Mouse (Mus musculus): ENCODE measurements around the gene Sh3pxd2a.

Sh3pxd2a gene

GRCm38 (mm10) chr19:47455001-47455755, 9.0 kb downstream of the Sh3pxd2a start:
- no peak for DNase-seq

DNA sequence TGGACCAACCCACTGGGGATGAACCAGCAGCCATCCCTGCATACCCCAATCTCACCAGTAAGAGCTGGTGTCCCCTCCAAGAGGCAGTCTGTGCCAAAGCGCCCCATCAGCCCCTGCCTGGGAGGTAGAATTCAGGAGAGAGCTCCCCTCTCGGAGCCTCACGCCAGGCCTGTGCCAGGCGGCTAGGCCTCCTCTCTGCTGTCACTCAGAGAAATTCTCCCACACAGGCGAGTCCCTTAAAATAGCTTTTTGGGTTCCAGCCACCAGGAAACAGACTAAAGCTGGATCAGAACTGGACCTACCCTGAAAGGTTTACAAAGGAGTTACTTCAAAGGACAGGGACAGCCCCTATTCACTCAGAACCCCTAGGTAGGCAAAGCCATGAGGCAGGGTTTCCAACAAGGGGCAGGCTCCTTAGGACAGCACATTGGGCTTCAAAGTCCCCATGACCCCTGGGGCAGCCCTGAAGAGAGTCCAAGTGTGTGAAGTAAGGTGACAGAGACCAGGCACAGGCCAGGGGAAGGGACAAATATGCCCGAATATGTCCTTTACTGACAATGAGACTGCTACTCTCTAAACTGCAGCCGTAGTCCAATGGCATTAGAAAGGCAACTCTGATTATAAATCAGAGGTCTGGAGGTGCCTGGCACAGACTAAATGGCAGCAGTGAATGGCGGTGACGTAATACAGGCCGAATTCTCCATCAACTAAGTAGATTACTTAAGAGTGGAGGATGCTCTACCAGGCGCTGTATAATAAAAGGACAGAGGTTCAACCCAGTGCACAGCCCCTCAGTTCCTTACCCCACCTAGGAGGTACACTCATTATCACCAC, 9.8 kb downstream of the Sh3pxd2a start:
- no peak for DNase-seq

GRCm38 (mm10) chr19:47453352-47453751, 10.8 kb downstream of the Sh3pxd2a start:
- DNase-seq: no peak

GRCm38 (mm10) chr19:47452682-47453081, 11.5 kb downstream of the Sh3pxd2a start:
- DNase-seq: no peak

DNA sequence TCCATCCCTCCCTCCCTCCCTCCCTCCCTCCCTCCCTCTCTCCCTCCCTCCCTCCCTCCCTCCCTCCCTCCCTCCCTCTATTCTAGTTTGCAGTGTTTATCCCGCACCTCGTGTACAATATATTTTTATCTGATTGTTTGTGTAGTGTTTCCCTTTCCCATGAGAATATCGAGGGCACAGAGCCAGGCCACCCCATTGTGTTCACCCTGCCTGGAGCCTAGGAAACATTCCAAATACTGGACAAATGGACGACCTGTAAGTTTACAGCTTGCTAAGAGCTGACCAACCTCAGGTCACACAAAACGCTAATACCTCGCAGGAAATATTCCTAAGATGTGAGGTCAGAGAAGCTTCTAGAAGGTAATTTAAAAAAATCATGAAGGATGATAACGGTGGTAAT, 12.0 kb downstream of the Sh3pxd2a start:
- no peak for DNase-seq

GRCm38 (mm10) chr19:47451476-47452113, 12.6 kb downstream of the Sh3pxd2a start:
- no peak for DNase-seq

DNA sequence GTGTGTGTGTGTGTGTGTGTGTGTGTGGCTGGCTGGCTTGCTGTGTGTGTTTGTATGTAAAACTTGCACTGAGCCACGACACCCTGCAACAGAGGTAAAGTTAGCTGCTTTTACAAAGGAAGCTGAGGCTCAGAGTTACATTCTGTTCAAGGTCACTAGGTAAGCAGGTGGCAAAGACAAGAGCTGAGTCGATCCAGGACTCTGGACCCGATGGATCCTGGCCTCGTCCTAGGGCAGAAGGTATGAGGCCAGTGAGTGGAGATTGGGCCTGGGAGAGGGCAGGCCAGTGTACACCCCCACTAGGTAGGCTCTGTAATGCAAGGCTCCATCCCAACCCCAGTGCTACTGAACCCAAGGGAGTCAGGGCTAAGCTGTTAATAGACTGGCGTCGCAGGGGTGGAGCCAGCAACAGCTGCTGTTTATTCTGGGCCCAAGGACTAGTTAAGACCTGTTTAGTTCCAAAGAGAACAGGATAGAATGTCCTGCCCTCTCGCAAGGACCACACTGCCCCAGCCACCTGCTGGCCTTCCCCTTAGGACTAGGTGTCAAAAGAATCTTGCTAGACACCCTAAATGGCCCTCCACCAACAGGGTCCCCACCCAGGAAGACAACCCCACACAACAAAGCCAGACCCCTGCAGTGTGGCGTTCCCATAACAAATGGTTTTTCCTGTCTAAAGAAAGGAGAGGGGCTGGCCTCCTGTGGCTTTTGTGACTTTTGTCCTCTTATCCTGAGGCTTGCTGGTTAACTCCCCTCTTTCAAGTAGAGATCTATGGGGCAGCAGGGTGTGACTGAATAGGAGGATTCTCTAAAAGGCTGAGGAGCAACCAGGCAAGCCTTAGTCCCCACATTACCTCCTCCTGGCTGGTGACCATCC, 13.7 kb downstream of the Sh3pxd2a start:
- no peak for DNase-seq

GRCm38 (mm10) chr19:47449513-47450227, 14.5 kb downstream of the Sh3pxd2a start:
- no peak for DNase-seq

- no peak for DNase-seq
These were observed 15.5 kb downstream of the Sh3pxd2a start for GRCm38 (mm10) chr19:47448618-47449151.

DNA sequence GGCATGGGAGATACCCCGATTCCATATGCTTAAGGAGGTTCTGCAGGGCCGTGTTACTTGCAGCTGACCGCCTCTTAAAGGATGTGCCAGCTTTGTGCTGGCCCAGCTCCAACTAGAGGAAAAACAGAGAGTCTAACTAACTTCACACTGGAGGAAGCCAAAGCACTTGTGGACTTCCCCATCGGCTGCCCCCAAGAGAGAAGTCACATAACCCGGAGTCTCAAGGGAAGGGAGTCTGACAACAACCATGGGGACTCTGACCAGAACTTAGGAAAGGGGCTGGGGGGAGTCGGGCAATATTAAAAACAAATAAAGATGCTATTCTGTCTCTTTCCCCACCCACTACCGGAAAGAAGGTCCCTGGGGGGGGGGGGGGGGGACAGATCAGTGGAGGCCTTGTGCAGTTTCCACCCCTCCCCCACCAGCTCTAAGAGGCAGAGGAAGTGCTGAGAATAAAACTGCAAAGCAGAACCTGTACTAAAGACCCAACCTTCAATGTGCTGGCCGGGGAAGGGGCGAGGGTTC, 17.3 kb downstream of the Sh3pxd2a start:
- no peak for DNase-seq

GRCm38 (mm10) chr19:47446130-47446529, 18.1 kb downstream of the Sh3pxd2a start:
- no peak for DNase-seq

DNA sequence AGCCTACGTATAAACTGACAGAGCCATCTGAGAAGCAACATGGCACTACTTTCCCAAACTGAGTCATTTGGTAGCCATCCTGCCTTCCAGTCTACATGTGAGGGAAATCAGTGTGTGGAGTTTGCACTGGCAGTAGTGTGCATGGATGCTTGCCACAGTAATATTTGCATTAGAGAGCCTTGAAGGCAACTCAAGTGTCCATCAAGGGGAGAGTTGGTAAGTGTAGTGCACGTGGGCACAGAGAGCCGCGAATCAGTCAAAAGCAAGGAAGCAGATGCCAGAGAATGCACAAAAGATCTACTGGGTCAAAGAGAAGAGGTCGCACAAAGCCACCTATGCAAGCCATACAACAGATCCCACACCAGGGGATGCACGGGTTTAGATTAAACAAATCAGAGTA, 18.5 kb downstream of the Sh3pxd2a start:
- DNase-seq: no peak

- DNase-seq: no peak
These were observed 19.7 kb downstream of the Sh3pxd2a start for GRCm38 (mm10) chr19:47444488-47444887.

- no peak for DNase-seq
These were observed 21.9 kb downstream of the Sh3pxd2a start for GRCm38 (mm10) chr19:47442294-47442627.

GRCm38 (mm10) chr19:47441541-47442293, 22.5 kb downstream of the Sh3pxd2a start:
- DNase-seq: no peak

DNA sequence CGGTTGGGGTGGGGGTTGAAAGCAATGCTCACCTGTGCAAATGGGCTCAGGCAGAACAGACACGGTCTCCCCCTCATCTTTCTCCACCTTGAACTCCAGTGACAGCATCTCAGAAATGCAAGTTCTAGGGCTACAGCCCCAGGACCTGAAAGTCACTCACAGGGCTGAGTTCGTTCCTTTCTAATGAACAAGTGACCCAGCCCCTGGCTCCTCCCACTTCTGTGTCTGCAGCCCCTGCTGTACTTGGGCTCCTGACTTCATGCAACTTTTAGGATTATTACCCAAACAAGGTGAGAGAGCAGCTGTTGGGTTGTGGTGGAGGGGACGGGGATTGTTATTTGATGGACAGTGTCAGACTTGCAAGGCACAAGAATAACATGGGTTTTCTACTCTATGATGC, 23.2 kb downstream of the Sh3pxd2a start:
- DNase-seq: no peak

DNA sequence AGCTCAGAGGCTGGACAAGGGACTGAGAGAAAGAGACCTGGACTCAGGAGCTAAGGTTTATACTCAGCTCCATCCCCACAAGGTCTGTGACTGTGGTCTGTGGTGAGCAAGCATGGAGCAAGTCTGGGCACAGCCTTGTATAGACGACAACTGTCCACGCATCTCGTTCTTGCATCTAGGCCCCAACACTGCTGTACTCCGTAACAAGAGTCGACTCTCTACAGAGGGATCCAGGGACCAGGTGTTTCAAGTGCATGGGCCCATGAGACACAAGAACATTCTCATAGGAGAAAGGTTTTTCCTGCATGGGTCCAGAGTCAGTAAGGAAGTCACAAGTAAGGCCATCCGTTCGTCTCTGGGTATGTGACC, 23.8 kb downstream of the Sh3pxd2a start:
- DNase-seq: no peak

DNA sequence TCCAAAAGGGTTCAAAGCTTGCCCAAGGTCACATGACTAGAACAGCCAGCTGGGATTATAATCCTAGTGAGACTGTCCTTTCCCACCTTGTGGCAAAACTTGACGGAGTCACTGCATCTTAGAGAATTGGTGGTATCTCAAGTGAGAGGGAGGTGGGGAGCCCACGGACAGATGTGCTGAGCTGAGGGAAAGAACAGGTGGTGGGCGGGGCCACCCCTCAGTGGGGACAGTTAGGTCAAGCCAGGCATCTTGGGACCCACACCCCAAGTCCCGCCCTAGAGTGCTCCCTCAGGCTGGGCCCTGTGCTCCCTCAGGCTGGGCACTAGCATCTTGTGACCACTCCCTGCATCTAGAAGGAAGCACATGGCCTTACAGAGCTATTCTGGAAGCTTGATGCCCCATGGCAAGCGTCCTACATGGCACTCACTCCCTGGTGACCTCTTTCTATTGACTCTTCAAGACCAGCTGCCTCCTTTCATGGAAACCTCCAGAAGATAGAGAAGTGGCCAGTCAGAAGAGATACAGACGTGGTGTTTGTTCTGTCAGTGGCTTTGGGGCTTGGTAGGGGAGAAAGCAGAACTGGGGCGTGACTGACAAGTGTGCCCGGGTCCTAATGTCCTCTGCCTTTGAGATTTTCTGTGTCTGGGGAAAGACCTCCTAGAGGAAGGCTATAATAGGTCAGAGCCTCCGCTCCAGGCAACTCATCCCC, 24.3 kb downstream of the Sh3pxd2a start:
- no peak for DNase-seq

GRCm38 (mm10) chr19:47438445-47438844, 25.8 kb downstream of the Sh3pxd2a start:
- DNase-seq: no peak

DNA sequence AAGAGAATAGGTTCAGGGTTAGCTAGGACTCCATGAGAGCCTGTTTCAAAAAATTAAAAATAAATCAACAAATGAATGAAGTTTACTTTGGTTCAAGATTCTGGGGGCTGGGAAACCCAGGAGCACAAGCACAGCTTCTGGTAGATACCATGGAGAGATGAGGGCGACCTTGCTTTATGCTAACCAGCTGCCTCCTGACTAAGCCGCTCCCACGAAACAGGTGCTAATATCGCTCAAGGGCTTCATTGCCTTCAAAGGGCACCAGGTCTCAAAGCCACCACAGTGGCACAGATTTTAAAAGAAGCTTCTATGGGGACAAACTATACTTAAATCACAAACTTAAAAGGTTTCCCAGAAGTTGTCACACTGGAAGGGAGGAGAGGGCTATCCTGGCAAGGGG, 27.2 kb downstream of the Sh3pxd2a start:
- no peak for DNase-seq

Data from right cerebral cortex, postnatal 25 days (tissue).